Mouse (Mus musculus) lung, postnatal 0 days (tissue): ENCODE results near the gene Tubb4b.

Experiments used
- CTCF ChIP-seq: IDR thresholded peaks from 2 replicates; pipeline ENCODE4 v1.5.1; 2016; ENCODE audit warnings: antibody characterized with exemption, mild to moderate bottlenecking
- EP300 ChIP-seq: IDR thresholded peaks from 2 replicates; pipeline ENCODE4 v1.6.1; 2016; ENCODE audit warnings: antibody characterized with exemption, mild to moderate bottlenecking, control low read depth

GRCm38 (mm10) chr2:25234551-25235220, 10.2 kb upstream of the Tubb4b start:
- TF ChIP-seq CTCF: no peak
- TF ChIP-seq EP300: no peak
